Mouse (Mus musculus): Measurements from ENCODE around the gene Tnfrsf26. TPM values are rescaled to one million over a fixed set of nuclear protein-coding genes. Genes with fewer than 3 reads are reported as not detected.

The Tnfrsf26 gene
- total RNA-seq, 1 experiment from 2014 or later = 20.9 TPM

DNA sequence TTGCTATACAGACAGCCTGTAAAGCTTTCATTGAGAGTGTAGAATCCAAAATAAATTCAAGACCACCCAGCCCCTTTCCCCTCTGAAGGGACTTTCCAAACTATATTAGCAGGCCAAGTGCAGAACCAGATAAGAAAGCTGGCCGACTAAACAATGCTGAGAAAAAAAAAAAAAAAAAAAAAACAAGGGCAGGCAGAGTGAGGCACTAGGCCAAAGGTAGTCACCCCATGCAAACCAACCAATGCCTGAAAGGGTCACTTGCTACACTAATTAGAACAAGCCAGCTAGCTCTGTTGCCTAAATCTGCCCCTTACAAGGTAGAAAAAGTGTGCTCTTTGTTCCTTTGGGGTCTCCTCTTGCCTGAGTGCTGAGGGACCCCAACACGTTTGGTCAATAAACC, 23.6 kb downstream of the Tnfrsf26 start:
- no peak for ATAC-seq (ENCODE audit: extremely low read depth, insufficient number of reproducible peaks, low FRiP score, poor library complexity, severe bottlenecking)

DNA sequence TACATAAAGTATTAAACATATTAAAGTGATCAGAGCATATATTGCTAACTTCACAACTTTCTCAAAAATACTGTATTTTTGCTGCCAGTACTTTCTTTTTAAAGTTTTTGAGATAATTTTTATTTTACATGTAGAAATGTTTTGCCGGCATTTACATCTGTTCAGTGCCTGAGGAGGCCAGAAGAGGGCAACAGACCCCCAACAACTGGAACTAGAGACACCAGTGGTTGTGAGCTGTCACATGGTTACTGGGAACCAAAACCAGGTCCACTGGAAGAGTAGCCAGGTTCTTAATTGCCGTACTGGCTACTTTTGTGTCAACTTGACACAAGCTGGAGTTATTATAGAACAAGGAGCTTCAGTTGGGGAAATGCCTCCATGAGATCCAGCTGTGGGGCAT, 26.8 kb downstream of the Tnfrsf26 start:
- no peak for ATAC-seq (ENCODE audit: extremely low read depth, insufficient number of reproducible peaks, low FRiP score, poor library complexity, severe bottlenecking)

DNA sequence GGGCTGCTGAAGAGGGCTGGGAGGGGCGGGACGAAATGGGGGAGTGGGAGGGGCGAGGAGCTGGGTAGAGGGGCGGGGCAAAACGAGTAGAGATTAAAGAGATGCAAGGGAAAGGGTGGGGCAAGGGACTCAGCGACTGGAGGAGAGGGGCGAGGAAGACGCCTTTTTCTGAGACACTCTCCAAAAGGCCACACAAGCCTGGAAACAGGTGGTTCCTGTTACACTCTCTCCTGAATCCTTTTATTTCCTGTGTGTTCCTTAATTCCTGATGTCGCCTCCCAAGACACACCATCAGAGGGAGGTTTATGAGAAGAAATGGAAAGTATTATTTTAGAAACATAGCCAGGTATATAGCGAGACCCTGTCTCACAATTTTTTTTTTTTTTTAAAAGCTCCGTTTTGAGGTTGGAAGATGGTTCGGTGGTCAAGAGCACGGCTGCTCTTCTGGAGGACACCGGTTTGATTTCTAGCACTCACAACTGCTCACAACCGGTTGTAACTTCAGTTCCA, 28.2 kb downstream of the Tnfrsf26 start:
- no peak for ATAC-seq (ENCODE audit: extremely low read depth, insufficient number of reproducible peaks, low FRiP score, poor library complexity, severe bottlenecking)

DNA sequence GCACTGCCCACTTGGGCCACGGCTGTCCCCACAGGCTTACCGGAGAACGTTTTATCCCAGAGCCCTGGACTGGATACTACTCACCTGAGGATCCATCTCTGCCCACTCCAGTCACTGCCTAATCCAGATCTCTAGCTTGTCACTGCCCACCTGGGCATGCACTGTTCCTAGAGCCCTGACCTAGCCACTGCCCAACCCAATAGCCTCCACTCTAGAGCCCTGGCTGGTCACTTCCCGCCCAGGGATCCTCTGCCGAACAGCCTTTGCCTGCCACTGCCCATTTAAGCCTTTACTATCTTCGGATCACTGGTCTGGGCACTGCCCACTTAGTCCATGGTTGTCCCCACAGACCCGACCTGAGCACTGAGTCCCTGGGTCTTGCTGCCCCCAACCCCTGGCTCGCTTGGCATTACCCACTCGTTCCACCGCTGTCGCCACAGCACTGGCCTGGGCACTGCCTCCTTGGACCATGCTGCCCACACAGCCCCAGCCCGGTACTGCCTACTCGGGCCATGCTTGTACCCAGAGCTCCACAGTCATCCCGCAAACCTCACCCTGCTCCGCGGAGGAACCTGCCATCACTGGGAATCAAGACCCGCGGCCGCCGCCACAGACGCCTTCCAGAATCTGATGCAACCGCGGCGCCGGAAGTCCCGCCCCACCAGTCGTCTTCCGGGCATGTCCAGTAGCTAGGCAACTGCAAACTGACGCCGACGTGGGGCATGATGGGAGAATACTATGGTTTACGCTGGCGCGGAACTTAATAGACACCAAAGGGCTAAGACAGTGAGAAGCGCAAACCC, 28.9 kb downstream of the Tnfrsf26 start, which contains the start of gene Cars:
Gene Cars (minus strand): TSS at position 663 of the 803 bp plus-strand sequence.
- ATAC-seq (ENCODE audit: extremely low read depth, insufficient number of reproducible peaks, low FRiP score, poor library complexity, severe bottlenecking) = peak; percentile 98

DNA sequence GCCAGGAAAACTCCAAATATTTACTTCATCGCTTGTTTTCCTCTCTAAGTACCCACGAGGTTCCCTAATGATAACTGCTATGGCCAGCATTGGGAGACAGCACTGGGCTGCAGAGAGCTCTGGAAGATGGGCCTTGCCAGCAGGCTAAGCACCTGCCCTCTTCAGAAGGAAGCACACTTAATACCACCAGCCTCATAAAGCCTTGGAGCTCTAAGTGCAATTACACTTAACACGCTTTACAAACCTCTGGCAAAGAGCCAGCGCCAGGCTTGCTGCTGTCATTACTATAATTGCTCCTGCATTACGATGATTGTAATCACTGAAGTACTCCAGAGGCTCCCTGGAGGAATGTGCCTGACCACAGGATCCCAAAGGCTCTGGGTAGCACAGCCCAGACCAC, 33.7 kb downstream of the Tnfrsf26 start:
- ATAC-seq (ENCODE audit: extremely low read depth, insufficient number of reproducible peaks, low FRiP score, poor library complexity, severe bottlenecking) = no peak

DNA sequence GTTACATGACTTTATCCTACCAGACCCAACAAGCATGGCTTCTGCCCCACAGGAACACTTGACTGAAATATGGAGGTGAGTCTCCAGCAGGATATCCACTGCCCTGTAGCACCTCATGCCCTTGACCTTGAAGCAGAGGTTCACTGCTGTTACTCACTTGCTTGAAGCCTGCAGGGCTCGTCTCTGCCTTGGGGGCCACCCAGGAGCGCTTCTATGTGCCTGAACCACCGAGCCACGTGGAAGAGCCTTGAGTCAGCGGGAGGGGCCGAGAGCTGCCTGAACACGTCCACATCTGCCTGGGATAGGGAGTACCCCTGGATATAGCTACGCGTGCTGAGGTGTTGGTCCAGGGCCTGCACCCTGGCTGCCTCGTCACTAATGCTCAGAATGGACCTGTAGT, 36.3 kb downstream of the Tnfrsf26 start:
- no peak for ATAC-seq (ENCODE audit: extremely low read depth, insufficient number of reproducible peaks, low FRiP score, poor library complexity, severe bottlenecking)

DNA sequence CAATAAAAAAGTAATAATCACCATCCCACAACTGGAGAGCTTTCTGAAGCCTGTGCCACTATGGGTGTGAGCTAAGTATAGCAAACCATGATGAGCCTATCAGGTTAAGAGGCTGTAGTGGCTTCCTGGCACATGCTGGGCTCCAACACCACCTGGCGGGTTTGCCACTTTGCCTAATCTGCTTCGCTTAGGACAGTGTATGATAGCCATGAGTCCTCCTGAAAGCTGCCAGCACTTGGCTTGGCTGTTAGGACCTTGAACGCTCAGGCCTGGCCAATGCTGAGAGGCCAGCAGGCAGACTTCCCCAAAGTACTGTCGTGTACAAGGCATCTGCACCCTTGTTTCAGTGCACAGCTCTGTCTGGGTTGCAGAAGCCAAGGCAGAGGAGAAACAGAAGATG, 40.5 kb downstream of the Tnfrsf26 start:
- no peak for ATAC-seq (ENCODE audit: extremely low read depth, insufficient number of reproducible peaks, low FRiP score, poor library complexity, severe bottlenecking)

DNA sequence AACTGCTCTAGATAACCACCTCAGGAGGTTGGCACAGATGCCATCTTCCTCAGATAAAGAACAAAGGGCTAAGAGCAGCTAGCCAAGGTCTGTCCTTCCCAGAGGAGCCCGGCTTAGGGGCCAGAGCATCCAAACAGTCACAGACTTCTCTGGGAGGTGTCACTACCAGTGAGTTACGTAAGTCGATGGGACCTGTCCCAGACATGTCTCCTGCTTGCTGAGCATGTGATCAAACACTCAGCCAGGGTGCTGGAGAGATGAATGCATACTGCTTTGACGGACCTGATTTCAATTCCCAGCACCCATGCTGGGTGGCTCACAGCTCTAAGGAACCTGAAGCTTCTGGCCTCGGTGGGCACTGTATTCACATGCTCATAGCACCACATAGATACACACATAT, 40.9 kb downstream of the Tnfrsf26 start:
- ATAC-seq (ENCODE audit: extremely low read depth, insufficient number of reproducible peaks, low FRiP score, poor library complexity, severe bottlenecking) = no peak

DNA sequence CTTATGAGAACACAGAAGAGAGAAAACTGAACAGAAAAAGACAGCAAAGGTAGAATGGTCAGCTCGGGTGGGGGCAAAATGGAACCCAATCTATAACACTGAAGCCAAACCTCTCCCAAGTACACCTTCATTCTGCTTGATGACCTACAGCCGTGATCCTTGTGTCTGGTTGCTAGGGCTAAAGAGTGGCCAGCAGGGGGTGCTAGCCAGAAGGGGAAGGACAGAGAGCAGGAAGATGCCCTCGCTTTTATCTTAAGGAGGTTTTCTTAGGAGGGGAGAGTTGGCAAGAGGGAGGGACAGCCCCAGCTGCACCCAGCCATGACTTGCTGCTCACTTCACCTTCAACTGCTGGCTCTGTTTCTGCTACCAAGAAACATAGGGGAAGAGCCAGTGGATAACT, 44.6 kb downstream of the Tnfrsf26 start:
- ATAC-seq (ENCODE audit: extremely low read depth, insufficient number of reproducible peaks, low FRiP score, poor library complexity, severe bottlenecking) = peak; percentile 73

DNA sequence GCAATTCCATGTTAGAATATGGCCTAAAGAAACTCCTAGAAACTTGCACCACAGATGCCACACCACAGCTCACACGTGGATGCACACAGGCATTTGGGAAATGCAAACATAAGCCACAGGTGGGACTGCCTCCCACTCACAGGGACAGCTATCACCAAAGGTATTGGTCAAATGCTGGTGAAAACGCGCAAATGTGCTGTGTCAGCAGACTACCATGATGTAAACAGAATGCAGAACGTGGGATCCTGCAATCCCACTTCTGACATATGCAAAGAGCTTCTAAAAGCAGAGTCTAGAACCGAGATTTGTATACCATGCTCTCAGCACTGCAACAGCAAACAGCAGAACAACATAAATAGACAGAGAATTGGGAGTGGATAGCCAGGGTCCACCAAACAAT, 45.5 kb downstream of the Tnfrsf26 start:
- ATAC-seq (ENCODE audit: extremely low read depth, insufficient number of reproducible peaks, low FRiP score, poor library complexity, severe bottlenecking) = no peak

DNA sequence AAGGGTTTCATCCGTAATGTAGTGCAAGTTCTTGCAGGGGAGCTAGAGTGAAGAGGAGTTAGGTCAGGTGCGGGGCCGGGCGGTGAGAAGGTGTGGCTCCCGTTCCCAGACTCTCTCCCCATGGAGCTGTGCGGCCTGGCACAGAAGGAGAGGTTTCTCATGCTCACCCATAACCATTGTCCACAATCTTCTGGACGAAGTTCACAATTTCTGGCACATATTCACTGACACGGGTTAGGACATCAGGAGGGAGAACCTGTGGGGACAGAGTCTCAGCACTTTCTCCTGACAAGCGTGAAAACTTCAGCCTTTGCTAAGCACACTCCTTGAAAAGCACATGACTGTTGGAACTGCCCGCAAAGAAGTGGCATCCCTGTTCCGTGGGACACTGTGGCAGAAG, 52.8 kb downstream of the Tnfrsf26 start:
- no peak for ATAC-seq (ENCODE audit: extremely low read depth, insufficient number of reproducible peaks, low FRiP score, poor library complexity, severe bottlenecking)

DNA sequence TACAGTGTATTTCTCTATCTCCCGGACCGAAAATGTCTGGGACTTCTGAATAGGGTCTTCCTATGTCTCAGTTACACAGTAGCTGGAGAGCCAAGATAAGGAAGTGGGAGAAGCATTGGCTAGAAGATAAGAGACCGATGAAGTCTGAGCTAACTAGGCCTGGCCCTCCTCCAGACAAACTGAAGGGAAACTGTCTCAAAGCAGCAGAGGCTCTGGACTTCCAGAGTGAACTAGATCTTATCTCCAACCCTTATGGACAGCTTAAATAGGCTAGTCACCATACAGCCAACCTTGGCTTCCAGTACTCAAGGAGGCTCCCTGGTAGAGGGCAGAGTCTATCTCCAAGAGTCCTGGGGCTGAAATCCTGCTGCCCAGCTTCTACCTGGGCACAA, 62.9 kb downstream of the Tnfrsf26 start:
- no peak for ATAC-seq (ENCODE audit: extremely low read depth, insufficient number of reproducible peaks, low FRiP score, poor library complexity, severe bottlenecking)

DNA sequence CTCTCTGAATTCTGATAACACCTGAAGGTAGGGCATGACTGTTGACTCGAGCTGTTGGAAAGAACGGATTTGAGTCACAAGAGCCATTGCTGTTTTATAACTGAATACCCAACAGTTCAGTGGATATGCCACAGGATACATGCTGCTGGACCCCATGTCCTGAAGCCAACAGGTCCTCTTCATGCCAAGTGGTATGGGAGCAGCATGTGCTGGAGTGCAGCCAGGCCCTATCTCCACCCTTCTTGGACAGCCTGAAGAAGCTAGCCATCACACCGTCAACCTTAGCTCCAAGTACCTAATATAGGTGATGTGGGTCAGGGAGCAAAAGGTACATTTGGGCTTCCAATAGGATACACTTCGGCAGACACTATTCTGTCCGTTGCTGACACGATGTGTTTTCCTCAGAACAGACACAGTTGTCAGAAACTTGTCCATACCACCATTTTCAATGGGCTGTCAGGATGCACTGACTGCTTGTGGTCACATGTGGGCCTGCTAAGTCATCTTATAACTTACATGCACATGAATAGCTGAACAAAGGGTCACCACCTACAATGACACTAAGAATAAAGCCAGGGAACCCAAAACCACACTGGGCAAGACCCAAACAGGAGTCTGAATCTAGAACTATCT, 63.4 kb downstream of the Tnfrsf26 start:
- no peak for ATAC-seq (ENCODE audit: extremely low read depth, insufficient number of reproducible peaks, low FRiP score, poor library complexity, severe bottlenecking)

DNA sequence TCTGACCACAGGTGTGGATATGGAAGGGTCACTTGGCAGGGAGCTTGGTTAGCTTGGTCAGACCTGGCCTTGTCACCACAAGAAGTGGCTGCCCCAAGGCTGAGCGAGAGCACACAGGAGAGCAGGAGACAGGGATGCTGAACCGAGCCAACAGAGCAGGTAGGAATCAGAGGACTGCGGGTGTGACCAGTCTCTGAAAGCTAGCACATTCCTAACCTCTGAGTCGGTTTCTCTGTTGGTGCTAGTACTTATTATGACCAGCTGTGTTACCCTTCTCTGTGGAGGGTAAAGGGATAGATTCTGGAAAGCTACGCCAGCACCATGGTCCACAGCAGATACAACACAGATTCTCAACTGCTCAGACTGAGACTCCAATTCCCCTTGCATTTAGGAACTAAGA, 64.7 kb downstream of the Tnfrsf26 start:
- ATAC-seq (ENCODE audit: extremely low read depth, insufficient number of reproducible peaks, low FRiP score, poor library complexity, severe bottlenecking) = no peak

Other genes starting within 250 kb of the Tnfrsf26 start
- gene Cdkn1c, start 167.7 kb downstream of the Tnfrsf26 start, total RNA-seq (2017) = 1.0 and 2.2 TPM in 2 replicates
- not detected in 2 replicates for gene Slc22a18, start 155.0 kb downstream of the Tnfrsf26 start, total RNA-seq (2017)
- gene Phlda2, start 125.6 kb downstream of the Tnfrsf26 start, total RNA-seq (2017) = not detected in 2 replicates
- 110 and 117 TPM in 2 replicates for gene Nap1l4, start 79.6 kb downstream of the Tnfrsf26 start, total RNA-seq (2017)
- gene Cars, start 28.6 kb downstream of the Tnfrsf26 start, total RNA-seq (2017) = 63.9 and 78.8 TPM in 2 replicates
- 2.1 TPM in 2 replicates for gene Tnfrsf22, start 20.9 kb upstream of the Tnfrsf26 start, total RNA-seq (2017)
- 8.6 and 10.1 TPM in 2 replicates for gene Tnfrsf23, start 57.1 kb upstream of the Tnfrsf26 start, total RNA-seq (2017)
- gene Osbpl5, start 128.3 kb upstream of the Tnfrsf26 start, total RNA-seq (2017) = 27.0 and 36.1 TPM in 2 replicates
- gene Mrgprg, start 138.3 kb upstream of the Tnfrsf26 start, total RNA-seq (2017) = not detected in 2 replicates
- gene Mrgpre, start 155.8 kb upstream of the Tnfrsf26 start, total RNA-seq (2017) = 2.7 and 3.8 TPM in 2 replicates
- 14.5 and 21.8 TPM in 2 replicates for gene Nadsyn1, start 194.1 kb upstream of the Tnfrsf26 start, total RNA-seq (2017)
- 6.9 and 10.1 TPM in 2 replicates for gene Dhcr7, start 194.4 kb upstream of the Tnfrsf26 start, total RNA-seq (2017)
- not detected in 2 replicates for gene Gm498, start 238.1 kb upstream of the Tnfrsf26 start, total RNA-seq (2017)

Data from neutrophil, adult 5-6 weeks (primary cell).